Mouse (Mus musculus): ENCODE results near the gene Ciao2a. TPM values are rescaled to one million over a fixed set of nuclear protein-coding genes. Genes with fewer than 3 reads are reported as not detected.
A peak's percentile ranks its signal among the peaks of the same experiment; 100 is the strongest.

The Ciao2a gene
- polyA plus RNA-seq, 1 experiment = 37.4 TPM

- TF ChIP-seq CTCF (IDR thresholded peaks at IDR 0.05; ENCODE audit: low read depth, low read length) = no peak
- TF ChIP-seq POLR2A (IDR thresholded peaks at IDR 0.05; ENCODE audit: insufficient read depth, low read length) = no peak
- TF ChIP-seq EP300 (IDR thresholded peaks at IDR 0.05; ENCODE audit: insufficient read depth, low read depth, low read length) = no peak
- Histone ChIP-seq H3K9me3 (replicated peaks; ENCODE audit: control insufficient read depth, insufficient read depth, low read length, poor library complexity, severe bottlenecking) (peaks cover 2% of the 10 kb centered on the region; the same call in 1 of the 2 replicates), H3K27me3 (ENCODE audit: control insufficient read depth, insufficient read depth, low read length, poor library complexity, severe bottlenecking) (no peaks in the 10 kb centered on the region; the same call in none of the 2 replicates), H3K4me3 (ENCODE audit: low read depth, low read length) (no peak overlapping the region), H3K27ac (ENCODE audit: insufficient read depth, low read length) (no peak overlapping the region), H3K9ac (ENCODE audit: low read depth, poor library complexity, severe bottlenecking) (no peak overlapping the region), H3K36me3 (ENCODE audit: control insufficient read depth, insufficient read depth, low read length, poor library complexity, severe bottlenecking) (no peaks in the 10 kb centered on the region), H3K4me1 (ENCODE audit: control insufficient read depth, insufficient read depth, low read length) (no peaks in the 10 kb centered on the region)
These were observed 32.5 kb downstream of the Ciao2a start for GRCm38 (mm10) chr9:66158885-66159430.

- no peaks in the 10 kb centered on the region for H3K36me3 ChIP-seq (ENCODE audit: control insufficient read depth, insufficient read depth, low read length, poor library complexity, severe bottlenecking)
- peaks cover 2% of the 10 kb centered on the region; the same call in 1 of the 2 replicates for H3K9me3 ChIP-seq (replicated peaks; ENCODE audit: control insufficient read depth, insufficient read depth, low read length, poor library complexity, severe bottlenecking)
- no peaks in the 10 kb centered on the region; the same call in none of the 2 replicates for H3K27me3 ChIP-seq (ENCODE audit: control insufficient read depth, insufficient read depth, low read length, poor library complexity, severe bottlenecking)
- no peak overlapping the region for H3K27ac ChIP-seq (ENCODE audit: insufficient read depth, low read length)
- TF ChIP-seq CTCF (IDR thresholded peaks at IDR 0.05; ENCODE audit: low read depth, low read length) = peak; percentile 16
- no peak for TF ChIP-seq EP300 (IDR thresholded peaks at IDR 0.05; ENCODE audit: insufficient read depth, low read depth, low read length)
- H3K4me3 ChIP-seq (ENCODE audit: low read depth, low read length) = no peak overlapping the region
- H3K9ac ChIP-seq (ENCODE audit: low read depth, poor library complexity, severe bottlenecking) = no peak overlapping the region
- no peaks in the 10 kb centered on the region for H3K4me1 ChIP-seq (ENCODE audit: control insufficient read depth, insufficient read depth, low read length)
These were observed 33.7 kb downstream of the Ciao2a start for GRCm38 (mm10) chr9:66160155-66160554.

- no peak for TF ChIP-seq POLR2A (IDR thresholded peaks at IDR 0.05; ENCODE audit: insufficient read depth, low read length)
- TF ChIP-seq EP300 (IDR thresholded peaks at IDR 0.05; ENCODE audit: insufficient read depth, low read depth, low read length) = no peak
- TF ChIP-seq CTCF (IDR thresholded peaks at IDR 0.05; ENCODE audit: low read depth, low read length) = peak; percentile 19
- Histone ChIP-seq H3K4me1 (ENCODE audit: control insufficient read depth, insufficient read depth, low read length) (no peaks in the 10 kb centered on the region), H3K27me3 (ENCODE audit: control insufficient read depth, insufficient read depth, low read length, poor library complexity, severe bottlenecking) (no peaks in the 10 kb centered on the region; the same call in 1 of the 2 replicates), H3K36me3 (ENCODE audit: control insufficient read depth, insufficient read depth, low read length, poor library complexity, severe bottlenecking) (no peaks in the 10 kb centered on the region), H3K9me3 (replicated peaks; ENCODE audit: control insufficient read depth, insufficient read depth, low read length, poor library complexity, severe bottlenecking) (peaks cover 2% of the 10 kb centered on the region; the same call in 1 of the 2 replicates), H3K4me3 (ENCODE audit: low read depth, low read length) (no peak overlapping the region), H3K27ac (ENCODE audit: insufficient read depth, low read length) (no peak overlapping the region), H3K9ac (ENCODE audit: low read depth, poor library complexity, severe bottlenecking) (no peak overlapping the region)
These were observed 36.6 kb downstream of the Ciao2a start for GRCm38 (mm10) chr9:66162995-66163394.

GRCm38 (mm10) chr9:66167222-66167621 lies 40.8 kb downstream of the Ciao2a start:
- H3K9me3 ChIP-seq (replicated peaks; ENCODE audit: control insufficient read depth, insufficient read depth, low read length, poor library complexity, severe bottlenecking) = no peaks in the 10 kb centered on the region
- H3K4me1 ChIP-seq (ENCODE audit: control insufficient read depth, insufficient read depth, low read length) = no peaks in the 10 kb centered on the region
- H3K9ac ChIP-seq (ENCODE audit: low read depth, poor library complexity, severe bottlenecking) = no peak overlapping the region
- no peaks in the 10 kb centered on the region for H3K27me3 ChIP-seq (ENCODE audit: control insufficient read depth, insufficient read depth, low read length, poor library complexity, severe bottlenecking)
- H3K36me3 ChIP-seq (ENCODE audit: control insufficient read depth, insufficient read depth, low read length, poor library complexity, severe bottlenecking) = no peaks in the 10 kb centered on the region
- H3K4me3 ChIP-seq (ENCODE audit: low read depth, low read length) = no peak overlapping the region
- TF ChIP-seq CTCF (IDR thresholded peaks at IDR 0.05; ENCODE audit: low read depth, low read length) = no peak
- no peak for TF ChIP-seq POLR2A (IDR thresholded peaks at IDR 0.05; ENCODE audit: insufficient read depth, low read length)
- TF ChIP-seq EP300 (IDR thresholded peaks at IDR 0.05; ENCODE audit: insufficient read depth, low read depth, low read length) = no peak
- H3K27ac ChIP-seq (ENCODE audit: insufficient read depth, low read length) = no peak overlapping the region

GRCm38 (mm10) chr9:66168233-66168632 lies 41.8 kb downstream of the Ciao2a start:
- TF ChIP-seq POLR2A (IDR thresholded peaks at IDR 0.05; ENCODE audit: insufficient read depth, low read length) = no peak
- TF ChIP-seq EP300 (IDR thresholded peaks at IDR 0.05; ENCODE audit: insufficient read depth, low read depth, low read length) = no peak
- TF ChIP-seq CTCF (IDR thresholded peaks at IDR 0.05; ENCODE audit: low read depth, low read length) = no peak
- Histone ChIP-seq H3K4me3 (ENCODE audit: low read depth, low read length) (no peak overlapping the region), H3K36me3 (ENCODE audit: control insufficient read depth, insufficient read depth, low read length, poor library complexity, severe bottlenecking) (no peaks in the 10 kb centered on the region), H3K9ac (ENCODE audit: low read depth, poor library complexity, severe bottlenecking) (no peak overlapping the region), H3K27me3 (ENCODE audit: control insufficient read depth, insufficient read depth, low read length, poor library complexity, severe bottlenecking) (no peaks in the 10 kb centered on the region), H3K9me3 (replicated peaks; ENCODE audit: control insufficient read depth, insufficient read depth, low read length, poor library complexity, severe bottlenecking) (no peaks in the 10 kb centered on the region), H3K4me1 (ENCODE audit: control insufficient read depth, insufficient read depth, low read length) (no peaks in the 10 kb centered on the region), H3K27ac (ENCODE audit: insufficient read depth, low read length) (no peak overlapping the region)

- H3K27ac ChIP-seq (ENCODE audit: insufficient read depth, low read length) = no peak overlapping the region
- H3K9me3 ChIP-seq (replicated peaks; ENCODE audit: control insufficient read depth, insufficient read depth, low read length, poor library complexity, severe bottlenecking) = no peaks in the 10 kb centered on the region
- no peaks in the 10 kb centered on the region for H3K4me1 ChIP-seq (ENCODE audit: control insufficient read depth, insufficient read depth, low read length)
- H3K27me3 ChIP-seq (ENCODE audit: control insufficient read depth, insufficient read depth, low read length, poor library complexity, severe bottlenecking) = no peaks in the 10 kb centered on the region
- no peaks in the 10 kb centered on the region for H3K36me3 ChIP-seq (ENCODE audit: control insufficient read depth, insufficient read depth, low read length, poor library complexity, severe bottlenecking)
- TF ChIP-seq EP300 (IDR thresholded peaks at IDR 0.05; ENCODE audit: insufficient read depth, low read depth, low read length) = no peak
- no peak for TF ChIP-seq CTCF (IDR thresholded peaks at IDR 0.05; ENCODE audit: low read depth, low read length)
- no peak for TF ChIP-seq POLR2A (IDR thresholded peaks at IDR 0.05; ENCODE audit: insufficient read depth, low read length)
- H3K4me3 ChIP-seq (ENCODE audit: low read depth, low read length) = no peak overlapping the region
- H3K9ac ChIP-seq (ENCODE audit: low read depth, poor library complexity, severe bottlenecking) = no peak overlapping the region
These were observed 44.1 kb downstream of the Ciao2a start for GRCm38 (mm10) chr9:66170506-66170905.

All from ES-Bruce4 (cell line).